Mouse (Mus musculus) left cerebral cortex, postnatal 36 days (tissue): ENCODE results near the gene Adgb. TPM values are rescaled to one million over a fixed set of nuclear protein-coding genes. Genes with fewer than 3 reads are reported as not detected.
"Not testable (repeated sequence)": the region's sequence is repeated elsewhere in the genome, so short reads cannot be mapped to it uniquely, and the experiment has no call there.

Source experiments
- DNase-seq, 2 experiments: peaks; one replicate each; pipeline ENCODE4 v3.0.0; 2021 to 2022; ENCODE audit warnings: low spot score in 2 of 2, mixed read lengths in 1 of 2
- intact Hi-C: fragments of 180-260 bp; cut with DNase I; formaldehyde crosslinking; loops from one replicate; pipeline ENCODE4 v1.15.1; 2025
- total RNA-seq, 2 experiments: library from RNA; stranded (reverse); gene quantifications; 2 replicates each; pipeline ENCODE4 v1.2.3; 2021

The Adgb gene
- total RNA-seq, result under 1 TPM; 0.17 to 0.39 TPM

- DNase-seq, result peak; percentile 48 to 56
- intact Hi-C loops, result no loop called here
Observed at GRCm38 (mm10) chr10:10471961-10472610, at the start of gene Adgb. Gene Adgb, minus strand, starts transcription at chr10:10472326.

GRCm38 (mm10) chr10:10480139-10480538 lies 8.0 kb upstream of the Adgb start:
- intact Hi-C loops, result no loop called here
- no peak for DNase-seq

- DNase-seq, intact Hi-C loops: not testable (repeated sequence)
Observed at GRCm38 (mm10) chr10:10477429-10477828, 5.3 kb upstream of the Adgb start.

- intact Hi-C loops, result no loop called here
- DNase-seq, result no peak
Observed at GRCm38 (mm10) chr10:10476956-10477355, 4.8 kb upstream of the Adgb start.

GRCm38 (mm10) chr10:10476549-10476948 lies 4.4 kb upstream of the Adgb start:
- no peak for DNase-seq
- intact Hi-C loops, result no loop called here

GRCm38 (mm10) chr10:10468699-10469547 lies 3.2 kb downstream of the Adgb start:
- DNase-seq, result no peak
- intact Hi-C loops, result no loop called here

- DNase-seq, result no peak
- intact Hi-C loops, result no loop called here
Observed at GRCm38 (mm10) chr10:10460113-10460512, 12.0 kb downstream of the Adgb start.

GRCm38 (mm10) chr10:10456991-10457390 lies 15.1 kb downstream of the Adgb start:
- DNase-seq, result no peak
- intact Hi-C loops, result no loop called here

GRCm38 (mm10) chr10:10449067-10449466 lies 23.1 kb downstream of the Adgb start:
- intact Hi-C loops, result no loop called here
- DNase-seq, result no peak

- DNase-seq, result no peak
- intact Hi-C loops, result no loop called here
Observed at GRCm38 (mm10) chr10:10444841-10445466, 27.2 kb downstream of the Adgb start.

GRCm38 (mm10) chr10:10443558-10443957 lies 28.6 kb downstream of the Adgb start:
- DNase-seq, result no peak
- intact Hi-C loops, result no loop called here

GRCm38 (mm10) chr10:10435014-10435413 lies 37.1 kb downstream of the Adgb start:
- intact Hi-C loops, result no loop called here
- no peak for DNase-seq

GRCm38 (mm10) chr10:10429635-10430034 lies 42.5 kb downstream of the Adgb start:
- no peak for DNase-seq
- intact Hi-C loops, result no loop called here

- DNase-seq, result no peak
- intact Hi-C loops, result no loop called here
Observed at GRCm38 (mm10) chr10:10429032-10429431, 43.1 kb downstream of the Adgb start.

- intact Hi-C loops, result no loop called here
- no peak for DNase-seq
Observed at GRCm38 (mm10) chr10:10424383-10424782, 47.7 kb downstream of the Adgb start.

GRCm38 (mm10) chr10:10411046-10411445 lies 61.1 kb downstream of the Adgb start:
- intact Hi-C loops, result no loop called here
- no peak for DNase-seq

- intact Hi-C loops, result loop anchor here (1.0 to 10.0 kb wide), 3 partner anchors 150 to 769 kb away; partner anchors contain the start of genes Grm1 and Rab32
- DNase-seq, result no peak
Observed at GRCm38 (mm10) chr10:10408166-10408565, 64.0 kb downstream of the Adgb start.

GRCm38 (mm10) chr10:10395784-10396481 lies 76.2 kb downstream of the Adgb start:
- intact Hi-C loops, result no loop called here
- no peak for DNase-seq

- intact Hi-C loops, result no loop called here
- DNase-seq, result no peak
Observed at GRCm38 (mm10) chr10:10374629-10375028, 97.5 kb downstream of the Adgb start.

- DNase-seq, result no peak
- intact Hi-C loops, result no loop called here
Observed at GRCm38 (mm10) chr10:10364025-10364424, 108.1 kb downstream of the Adgb start.
